In the genomic region with DNA sequence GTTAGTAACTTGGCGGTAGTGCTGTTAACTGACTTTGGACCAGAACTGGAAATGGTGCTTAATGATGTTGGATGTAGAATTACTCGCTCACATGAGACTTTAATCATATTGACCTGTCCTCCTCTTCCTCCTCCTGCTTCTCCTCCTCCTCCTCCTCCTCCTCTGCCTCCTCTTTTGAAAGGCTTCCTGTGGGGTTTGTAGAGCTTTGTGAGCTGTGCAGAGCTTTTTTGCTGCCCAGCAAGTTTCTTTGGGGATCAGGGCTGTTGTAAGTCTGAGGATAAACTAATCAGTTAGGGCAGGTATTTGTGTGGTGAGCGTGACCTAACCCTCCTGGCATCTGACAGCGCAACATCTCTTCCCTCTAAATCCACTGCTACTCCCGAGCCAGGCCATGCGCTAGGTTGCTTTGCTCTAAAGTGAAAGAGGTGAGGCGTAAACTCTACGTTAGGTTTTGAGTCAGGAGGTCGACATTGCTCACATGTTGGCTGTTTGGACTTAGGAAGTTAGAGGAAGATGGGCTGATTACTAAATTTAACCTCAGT, we compare ENCODE assay signal across 8 mouse cellular contexts. TPM values are rescaled to one million over a fixed set of nuclear protein-coding genes. Genes with fewer than 3 reads are reported as not detected.
DNase-seq lines count a peak whose midpoint lies in the region; ATAC-seq and TF ChIP-seq lines count a peak whose summit lies in the region.

No protein-coding gene starts in this region.

- DNase-seq in kidney, postnatal 0 days (ENCODE audit: low spot score) = no peak
- no peak for DNase-seq in kidney, adult 18-20 months
- no peak for DNase-seq in hindbrain, embryonic 10.5 days (ENCODE audit: low spot score)
- DNase-seq in cerebellum, postnatal 25 days = no peak
- DNase-seq in yolk sac, embryonic 10.5 days (ENCODE audit: low spot score) = no peak
- DNase-seq in right cerebral cortex, adult 18-20 months = no peak

- no peak for ATAC-seq in kidney, postnatal 0 days (replicated peaks; ENCODE audit: low FRiP score, low read depth)
- ATAC-seq in embryonic facial prominence, embryonic 12.5 days (ENCODE audit: insufficient number of reproducible peaks, insufficient read depth, low FRiP score, low TSS enrichment) = no peak
- ATAC-seq in midbrain, embryonic 15.5 days (replicated peaks) = no peak

- 29% methylated on average over 9 of the region's 9 CpGs for WGBS in kidney, postnatal 0 days
- WGBS in embryonic facial prominence, embryonic 12.5 days = 51% methylated on average over 9 of the region's 9 CpGs
- 48% methylated on average over 9 of the region's 9 CpGs for WGBS in hindbrain, embryonic 10.5 days
- WGBS in midbrain, embryonic 15.5 days = 26% methylated on average over 9 of the region's 9 CpGs

- H3K27me3 ChIP-seq in kidney, postnatal 0 days (ENCODE audit: insufficient read depth, low read length) = no peaks in the 10 kb centered on the region
- H3K27me3 ChIP-seq in embryonic facial prominence, embryonic 12.5 days = no peaks in the 10 kb centered on the region
- H3K27me3 ChIP-seq in hindbrain, embryonic 10.5 days (ENCODE audit: insufficient read depth, poor library complexity, severe bottlenecking) = no peaks in the 10 kb centered on the region
- H3K27me3 ChIP-seq in midbrain, embryonic 15.5 days (replicated peaks) = no peaks in the 10 kb centered on the region

- H3K9me3 ChIP-seq in kidney, postnatal 0 days (replicated peaks; ENCODE audit: low read length) = no peaks in the 10 kb centered on the region
- no peaks in the 10 kb centered on the region for H3K9me3 ChIP-seq in embryonic facial prominence, embryonic 12.5 days
- no peaks in the 10 kb centered on the region for H3K9me3 ChIP-seq in hindbrain, embryonic 10.5 days
- no peaks in the 10 kb centered on the region for H3K9me3 ChIP-seq in midbrain, embryonic 15.5 days

- TF ChIP-seq CTCF in kidney, postnatal 0 days (IDR thresholded peaks at IDR 0.05; ENCODE audit: low read depth) = no peak

- peak overlapping the region; percentile 27; the same call in 1 of the 2 replicates for H3K4me3 ChIP-seq in kidney, postnatal 0 days (replicated peaks; ENCODE audit: low read depth, low read length)
- H3K4me3 ChIP-seq in embryonic facial prominence, embryonic 12.5 days = no peak overlapping the region
- peak overlapping the region; percentile 48 for H3K4me3 ChIP-seq in hindbrain, embryonic 10.5 days
- no peak overlapping the region for H3K4me3 ChIP-seq in midbrain, embryonic 15.5 days

- no peaks in the 10 kb centered on the region for H3K36me3 ChIP-seq in kidney, postnatal 0 days (ENCODE audit: insufficient read depth, low read length)
- no peaks in the 10 kb centered on the region for H3K36me3 ChIP-seq in embryonic facial prominence, embryonic 12.5 days
- H3K36me3 ChIP-seq in hindbrain, embryonic 10.5 days = no peaks in the 10 kb centered on the region
- no peaks in the 10 kb centered on the region for H3K36me3 ChIP-seq in midbrain, embryonic 15.5 days (replicated peaks)

- H3K4me2 ChIP-seq in kidney, postnatal 0 days (ENCODE audit: low read length) = peak overlapping the region; percentile 62
- peak overlapping the region; percentile 54; the same call in 1 of the 2 replicates for H3K4me2 ChIP-seq in embryonic facial prominence, embryonic 12.5 days (replicated peaks)
- peak overlapping the region; percentile 48; the same call in 1 of the 2 replicates for H3K4me2 ChIP-seq in midbrain, embryonic 15.5 days

- H3K4me1 ChIP-seq in kidney, postnatal 0 days (replicated peaks; ENCODE audit: insufficient read depth, low read length) = peaks cover 31% of the 10 kb centered on the region; the same call in 1 of the 2 replicates
- H3K4me1 ChIP-seq in embryonic facial prominence, embryonic 12.5 days = peaks cover 43% of the 10 kb centered on the region
- peaks cover 55% of the 10 kb centered on the region for H3K4me1 ChIP-seq in hindbrain, embryonic 10.5 days (replicated peaks)
- H3K4me1 ChIP-seq in midbrain, embryonic 15.5 days = peaks cover 18% of the 10 kb centered on the region

- peak overlapping the region; percentile 88 for H3K27ac ChIP-seq in kidney, postnatal 0 days
- H3K27ac ChIP-seq in embryonic facial prominence, embryonic 12.5 days = peak overlapping the region; percentile 84
- peak overlapping the region; percentile 87 for H3K27ac ChIP-seq in hindbrain, embryonic 10.5 days
- H3K27ac ChIP-seq in midbrain, embryonic 15.5 days = 0 out of 2 replicates have a peak overlapping the region, but pooled peaks have one; percentile 23

- 0 out of 2 replicates have a peak overlapping the region, but pooled peaks have one; percentile 62 for H3K9ac ChIP-seq in kidney, postnatal 0 days (ENCODE audit: low read depth, low read length)
- 0 out of 2 replicates have a peak overlapping the region, but pooled peaks have one; percentile 46 for H3K9ac ChIP-seq in embryonic facial prominence, embryonic 12.5 days
- H3K9ac ChIP-seq in midbrain, embryonic 15.5 days = no peak overlapping the region

RNA-seq across cellular contexts. Expression of gene Uaca, which starts 44.1 kb away (rescaled TPM):
- polyA plus RNA-seq in kidney, postnatal 0 days (2015; fragmentation: Nextera tagmentation; extraction: Ambion mirVana) = 26.9 and 30.5 TPM in 2 replicates
- polyA plus RNA-seq in embryonic facial prominence, embryonic 12.5 days (2016; fragmentation: Nextera tagmentation; extraction: Ambion mirVana) = 33.8 and 37.1 TPM in 2 replicates
- polyA plus RNA-seq in hindbrain, embryonic 10.5 days (2016; fragmentation: Nextera tagmentation; extraction: Ambion mirVana) = 22.5 and 30.7 TPM in 2 replicates
- polyA plus RNA-seq in midbrain, embryonic 15.5 days (2015; fragmentation: Nextera tagmentation; extraction: Ambion mirVana) = 17.5 and 18.0 TPM in 2 replicates

Comparison
In these comparisons a context has a peak if more than half of its experiments do, and no peak if none do; other contexts are left out.
1. H3K27ac ChIP-seq: peak in every context shown above with its lines; median percentile 88 in kidney, postnatal 0 days; 87 in hindbrain, embryonic 10.5 days; 84 in embryonic facial prominence, embryonic 12.5 days; 23 in midbrain, embryonic 15.5 days.
2. H3K4me3 ChIP-seq: peak in kidney, postnatal 0 days (single experiment) and hindbrain, embryonic 10.5 days (single experiment); none in embryonic facial prominence, embryonic 12.5 days (single experiment) and midbrain, embryonic 15.5 days (single experiment).
3. Peak in every context shown above with its lines, with median percentiles within 50 percentile points of each other: H3K4me2 ChIP-seq.